Mouse (Mus musculus): ENCODE results near the gene Tstd3. TPM values are rescaled to one million over a fixed set of nuclear protein-coding genes. Genes with fewer than 3 reads are reported as not detected.
"Not testable (repeated sequence)": the region's sequence is repeated elsewhere in the genome, so short reads cannot be mapped to it uniquely, and the experiment has no call there.

The Tstd3 gene
- polyA plus RNA-seq, 1 experiment from 2014 or later = 20.6 TPM

DNA sequence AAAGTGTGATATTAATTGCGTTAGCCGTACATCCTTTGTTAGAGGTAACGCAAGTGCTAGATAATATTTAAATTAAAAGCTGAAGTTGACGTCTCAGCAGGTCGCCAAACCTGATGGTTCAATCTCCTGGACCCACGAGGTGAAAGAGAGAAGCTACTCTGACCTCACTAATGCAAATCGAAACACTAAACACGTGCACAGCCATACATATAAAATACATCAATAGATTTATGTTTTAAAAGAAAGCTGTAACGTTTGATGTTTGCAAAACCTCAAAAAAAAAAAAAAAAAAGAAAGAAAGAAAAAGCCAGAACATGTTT is 9.9 kb upstream of the Tstd3 start:
- peak overlapping the region; percentile 98 for H3K9ac ChIP-seq
- H3K27ac ChIP-seq = peak overlapping the region; percentile 94
- H3K4me3 ChIP-seq = peak overlapping the region; percentile 92
- H3K27me3 ChIP-seq (replicated peaks) = no peaks in the 10 kb centered on the region
- WGBS (ENCODE audit: insufficient replicate concordance) = 3% methylated on average over 9 of the region's 9 CpGs
- no peaks in the 10 kb centered on the region for H3K9me3 ChIP-seq (replicated peaks)
- H3K4me2 ChIP-seq = peak overlapping the region; percentile 72
- H3K4me1 ChIP-seq = peaks cover 50% of the 10 kb centered on the region
- peaks cover 14% of the 10 kb centered on the region for H3K36me3 ChIP-seq
- no peak for ATAC-seq

DNA sequence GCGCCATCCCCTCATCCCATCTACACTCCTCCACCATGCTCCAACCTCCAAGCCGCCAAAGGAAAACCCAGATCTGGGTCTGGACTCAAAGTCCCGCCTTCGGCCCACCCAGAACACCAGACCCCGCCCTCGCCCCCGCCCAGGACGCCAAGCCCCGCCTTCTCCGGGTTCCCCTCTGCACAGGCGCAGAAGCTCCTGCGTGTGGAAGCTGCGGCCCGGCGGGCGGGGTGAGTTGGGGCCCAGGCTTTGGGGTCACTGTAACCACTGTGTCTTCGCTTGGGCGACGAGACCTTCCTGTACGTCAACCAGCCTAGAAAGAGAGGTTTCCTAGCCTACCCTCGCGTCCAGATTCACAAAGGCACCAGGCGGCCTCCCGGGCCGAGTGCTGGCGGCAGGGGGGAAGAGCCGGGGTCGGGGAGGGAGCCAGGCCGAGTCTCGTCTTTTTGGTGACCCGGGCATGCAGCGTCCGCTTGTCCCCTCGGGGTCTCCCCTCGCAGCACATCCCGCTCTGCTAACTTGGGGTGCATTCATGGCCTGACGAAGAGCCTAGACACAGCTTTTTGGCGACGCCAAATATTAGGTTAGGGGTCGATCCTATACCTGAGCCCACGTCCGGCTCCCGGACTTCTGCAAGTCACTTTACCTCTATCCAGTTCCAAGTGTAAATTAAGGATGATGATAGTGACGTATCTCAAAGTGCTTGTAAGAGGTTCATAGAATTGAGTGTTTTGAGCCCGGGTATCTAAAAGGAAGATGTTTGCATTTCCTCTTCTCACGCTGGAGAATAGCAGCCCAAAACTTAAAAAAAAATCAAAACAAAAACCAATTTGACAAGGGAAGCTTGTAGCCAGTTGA is 9.3 kb upstream of the Tstd3 start:
- Histone ChIP-seq H3K27me3 (replicated peaks) (no peaks in the 10 kb centered on the region), H3K9ac (peak overlapping the region; percentile 98), H3K27ac (peak overlapping the region; percentile 94), H3K4me1 (peaks cover 44% of the 10 kb centered on the region), H3K4me3 (peak overlapping the region; percentile 92), H3K4me2 (peak overlapping the region; percentile 72), H3K36me3 (peaks cover 8% of the 10 kb centered on the region), H3K9me3 (replicated peaks) (no peaks in the 10 kb centered on the region)
- WGBS (ENCODE audit: insufficient replicate concordance) = under 1% methylated on average over 46 of the region's 46 CpGs
- ATAC-seq = peak; percentile 92

DNA sequence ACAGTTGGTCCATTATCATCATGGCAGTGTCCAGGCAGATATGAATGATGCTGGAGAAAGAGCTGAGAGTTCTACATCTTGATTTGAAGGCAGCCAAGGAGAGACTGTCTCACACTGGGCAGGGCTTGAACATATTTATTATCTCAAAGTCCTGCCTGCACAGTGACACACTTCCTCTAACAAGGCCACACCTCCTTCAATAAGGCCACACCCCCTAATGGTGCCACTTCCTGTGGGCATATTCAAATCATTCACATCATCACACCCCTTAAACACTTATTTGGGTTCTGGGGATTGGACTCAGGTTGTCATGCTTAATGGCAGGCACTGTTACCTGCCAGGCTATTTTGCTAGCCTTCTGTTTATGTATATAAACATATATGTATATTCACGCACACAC is 5.3 kb upstream of the Tstd3 start:
- H3K27ac ChIP-seq = no peak overlapping the region
- no peaks in the 10 kb centered on the region for H3K27me3 ChIP-seq (replicated peaks)
- no peaks in the 10 kb centered on the region for H3K9me3 ChIP-seq (replicated peaks)
- peaks cover 9% of the 10 kb centered on the region for H3K4me1 ChIP-seq
- no peak overlapping the region for H3K4me3 ChIP-seq
- 96% methylated on average over 1 of the region's 1 CpGs for WGBS (ENCODE audit: insufficient replicate concordance)
- H3K9ac ChIP-seq = no peak overlapping the region
- no peak for ATAC-seq
- no peaks in the 10 kb centered on the region for H3K36me3 ChIP-seq
- H3K4me2 ChIP-seq = no peak overlapping the region

DNA sequence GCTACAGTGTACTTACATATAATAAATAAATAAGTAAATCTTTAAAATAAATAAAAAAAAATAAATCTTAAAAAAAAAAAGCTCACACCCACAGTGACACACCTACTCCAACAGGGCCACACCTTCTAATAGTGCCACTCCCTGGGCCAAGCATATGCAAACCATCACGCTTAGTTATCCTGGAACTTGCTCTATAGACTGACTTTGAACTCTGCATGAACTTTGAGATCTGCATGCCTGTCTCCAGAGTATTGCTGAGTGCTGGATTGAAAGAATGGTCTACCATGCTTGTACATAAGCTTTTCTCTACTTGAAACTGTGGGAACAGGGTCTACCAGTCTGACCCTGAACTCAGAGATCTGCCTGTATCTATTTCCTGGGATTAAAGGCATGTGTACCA is 4.1 kb upstream of the Tstd3 start:
- Histone ChIP-seq H3K4me1 (peaks cover 11% of the 10 kb centered on the region), H3K4me3 (no peak overlapping the region), H3K27ac (no peak overlapping the region), H3K4me2 (no peak overlapping the region), H3K27me3 (replicated peaks) (no peaks in the 10 kb centered on the region), H3K9ac (no peak overlapping the region), H3K9me3 (replicated peaks) (no peaks in the 10 kb centered on the region), H3K36me3 (no peaks in the 10 kb centered on the region)
- ATAC-seq = no peak
- 75% methylated on average over 1 of the region's 1 CpGs for WGBS (ENCODE audit: insufficient replicate concordance)

DNA sequence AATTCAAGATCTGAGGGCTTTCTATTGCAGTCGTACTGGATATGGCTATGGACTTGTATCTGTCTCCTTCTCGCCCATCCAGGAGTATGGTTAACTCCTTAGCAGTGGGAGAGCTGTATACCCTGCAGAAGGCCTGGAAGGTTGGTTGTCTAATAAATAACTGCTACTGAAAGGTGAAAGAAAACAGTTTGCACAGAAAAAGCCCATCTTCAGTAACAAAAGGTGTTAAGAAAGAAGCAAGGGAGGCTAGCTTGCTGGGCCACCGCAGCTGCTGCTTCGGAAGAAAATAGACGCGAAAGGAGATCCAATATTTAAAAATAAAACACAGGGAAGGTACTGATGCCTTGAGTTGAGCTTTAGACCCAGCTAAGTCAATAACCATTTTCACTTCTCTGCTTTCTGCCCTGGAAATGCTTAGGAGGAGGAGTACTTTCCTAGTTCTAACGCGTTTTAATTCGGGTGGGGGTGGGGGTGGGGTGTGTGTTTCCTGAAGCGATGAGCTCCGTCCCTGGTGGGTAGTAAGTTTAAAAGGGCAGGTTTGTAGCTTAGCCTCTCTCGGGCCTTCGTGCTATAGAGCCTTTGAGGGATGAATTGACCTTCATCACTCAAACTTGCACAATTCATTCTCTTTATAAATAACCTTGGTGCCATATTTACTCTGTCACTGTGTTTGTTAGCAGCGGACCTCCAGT is 695 bp downstream of the Tstd3 start:
- ATAC-seq = peak; percentile 49
- Histone ChIP-seq H3K9me3 (replicated peaks) (no peaks in the 10 kb centered on the region), H3K4me2 (peak overlapping the region; percentile 73), H3K36me3 (no peaks in the 10 kb centered on the region), H3K4me3 (peak overlapping the region; percentile 84), H3K27me3 (replicated peaks) (no peaks in the 10 kb centered on the region), H3K9ac (peak overlapping the region; percentile 85), H3K27ac (peak overlapping the region; percentile 72), H3K4me1 (peaks cover 10% of the 10 kb centered on the region)
- WGBS (ENCODE audit: insufficient replicate concordance) = 21% methylated on average over 14 of the region's 14 CpGs

DNA sequence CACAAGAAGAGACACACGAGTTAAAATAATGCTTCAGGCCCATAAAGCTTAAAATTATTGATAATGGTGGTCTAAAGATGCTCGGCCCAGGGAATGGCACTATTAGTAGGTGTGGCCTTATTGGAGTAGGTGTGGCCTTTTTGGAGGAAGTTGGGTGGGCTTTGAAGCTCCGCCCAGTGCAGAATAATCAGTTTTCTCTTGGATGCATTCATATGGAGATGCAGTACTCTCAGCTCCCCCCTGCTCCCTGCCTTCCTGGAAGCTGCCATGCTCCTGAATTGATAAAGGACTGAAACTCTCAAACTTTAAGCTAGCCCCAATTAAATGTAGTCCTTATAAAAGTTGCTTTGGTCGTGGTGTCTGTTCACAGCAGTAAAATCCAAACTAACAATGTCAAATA is 3.2 kb downstream of the Tstd3 start:
- Histone ChIP-seq H3K9me3 (replicated peaks) (peaks cover 5% of the 10 kb centered on the region; the same call in 1 of the 2 replicates), H3K4me2 (no peak overlapping the region), H3K27ac (no peak overlapping the region), H3K9ac (no peak overlapping the region), H3K4me1 (peaks cover 10% of the 10 kb centered on the region), H3K36me3 (peaks cover 11% of the 10 kb centered on the region), H3K4me3 (no peak overlapping the region), H3K27me3 (replicated peaks) (no peaks in the 10 kb centered on the region)
- no peak for ATAC-seq
- 65% methylated on average over 4 of the region's 4 CpGs for WGBS (ENCODE audit: insufficient replicate concordance)

DNA sequence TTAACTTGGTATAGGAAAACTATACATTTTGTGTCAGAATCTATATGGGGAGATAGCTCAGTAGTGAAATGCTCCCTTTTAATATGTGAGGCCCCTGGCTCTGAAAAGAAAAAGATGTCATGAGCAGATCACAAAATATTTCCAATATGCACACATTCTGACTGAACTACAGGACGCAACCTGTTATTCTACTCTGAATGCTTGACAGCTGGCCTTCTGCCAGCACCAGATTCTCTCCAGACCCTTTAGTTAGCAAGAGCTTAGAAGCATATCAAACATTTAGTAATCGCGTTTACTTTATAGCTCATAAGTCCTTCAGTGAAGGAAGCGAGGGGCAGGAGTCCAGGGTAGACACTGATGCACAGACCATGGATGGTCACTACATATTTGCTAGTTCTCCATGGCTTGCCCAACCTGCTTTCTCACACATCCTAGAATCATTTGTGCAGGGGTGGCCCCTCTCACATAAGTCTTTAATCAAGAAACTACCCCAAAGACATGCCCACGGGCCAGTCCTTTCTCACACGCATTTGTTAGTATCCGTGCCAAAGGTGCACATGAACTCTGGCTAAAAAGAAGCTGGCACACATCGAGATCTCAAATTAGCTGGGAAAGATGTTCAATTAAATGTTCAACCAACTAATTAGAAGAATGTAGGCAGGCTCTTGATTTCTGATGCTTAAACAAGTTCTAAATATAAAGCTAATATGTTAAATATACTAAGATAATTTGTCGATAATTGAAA is 5.4 kb downstream of the Tstd3 start:
- Histone ChIP-seq H3K36me3 (peaks cover 21% of the 10 kb centered on the region), H3K4me3 (no peak overlapping the region), H3K4me2 (no peak overlapping the region), H3K4me1 (peaks cover 10% of the 10 kb centered on the region), H3K9ac (no peak overlapping the region), H3K9me3 (replicated peaks) (peaks cover 6% of the 10 kb centered on the region; the same call in 1 of the 2 replicates), H3K27ac (no peak overlapping the region), H3K27me3 (replicated peaks) (no peaks in the 10 kb centered on the region)
- no peak for ATAC-seq
- 83% methylated on average over 9 of the region's 9 CpGs for WGBS (ENCODE audit: insufficient replicate concordance)

DNA sequence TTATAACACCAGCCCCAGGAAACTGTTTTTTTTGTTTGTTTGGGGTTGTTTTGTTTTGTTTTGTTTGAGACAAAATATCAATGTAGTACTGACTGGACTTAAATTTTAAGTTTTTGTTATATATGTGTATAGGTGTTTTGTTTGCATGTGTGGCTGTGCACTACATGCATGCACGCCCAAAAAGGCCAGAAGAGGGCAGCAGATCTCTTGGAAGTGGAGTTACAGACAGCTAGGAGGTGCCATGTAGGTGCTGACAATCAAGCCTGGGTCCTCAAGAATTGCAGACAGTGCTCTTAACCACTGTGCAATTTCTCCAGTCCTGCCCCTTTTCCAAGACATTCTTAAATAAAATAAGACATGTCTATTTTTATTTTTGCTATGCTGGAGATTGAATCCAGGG is 8.2 kb downstream of the Tstd3 start:
- H3K9ac ChIP-seq = no peak overlapping the region
- H3K4me3 ChIP-seq = no peak overlapping the region
- H3K4me1 ChIP-seq = peaks cover 9% of the 10 kb centered on the region
- no peak for ATAC-seq
- no peak overlapping the region for H3K27ac ChIP-seq
- H3K27me3 ChIP-seq (replicated peaks) = no peaks in the 10 kb centered on the region
- H3K36me3 ChIP-seq = peaks cover 21% of the 10 kb centered on the region
- H3K9me3 ChIP-seq (replicated peaks) = peaks cover 6% of the 10 kb centered on the region; the same call in 1 of the 2 replicates
- WGBS (ENCODE audit: insufficient replicate concordance) = 44% methylated on average over 1 of the region's 1 CpGs
- no peak overlapping the region for H3K4me2 ChIP-seq

DNA sequence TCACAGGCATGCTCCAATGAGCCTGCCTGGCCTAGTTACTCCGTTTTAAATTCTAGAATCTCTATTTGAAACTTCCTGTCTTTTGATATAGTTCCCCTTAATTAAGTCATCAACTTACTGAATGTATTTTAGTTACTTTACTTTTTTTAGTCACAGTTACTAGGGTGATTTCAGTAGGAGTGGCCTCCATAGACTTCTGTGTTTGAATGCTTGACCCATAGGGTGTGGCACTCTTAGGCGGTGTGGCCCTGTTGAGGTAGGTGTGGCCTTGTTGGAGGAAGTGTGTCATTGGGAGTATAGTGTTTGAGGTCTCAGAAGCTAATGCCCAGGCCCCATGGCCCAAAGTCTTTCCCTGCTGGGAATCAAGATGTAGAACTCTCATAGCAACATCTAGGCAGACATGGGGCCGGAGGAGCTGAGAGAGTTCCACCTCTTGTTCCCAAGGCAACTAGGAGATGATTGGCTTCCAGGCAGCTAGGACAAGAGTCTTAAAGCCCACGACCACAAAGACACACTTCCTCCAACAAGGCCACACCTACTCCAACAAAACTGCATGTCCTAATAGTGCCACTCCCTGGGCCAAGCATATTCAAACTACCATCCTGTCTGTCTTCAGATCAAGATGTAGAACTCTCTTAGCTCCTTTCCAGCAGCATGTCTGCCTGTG is 11.8 kb downstream of the Tstd3 start:
- H3K4me3 ChIP-seq = no peak overlapping the region
- H3K4me1 ChIP-seq = peaks cover 9% of the 10 kb centered on the region
- H3K9ac ChIP-seq = no peak overlapping the region
- peaks cover 6% of the 10 kb centered on the region; the same call in 1 of the 2 replicates for H3K9me3 ChIP-seq (replicated peaks)
- 44% methylated on average over 4 of the region's 4 CpGs for WGBS (ENCODE audit: insufficient replicate concordance)
- peak; percentile 90 for ATAC-seq
- no peak overlapping the region for H3K4me2 ChIP-seq
- peaks cover 24% of the 10 kb centered on the region for H3K36me3 ChIP-seq
- no peaks in the 10 kb centered on the region for H3K27me3 ChIP-seq (replicated peaks)
- no peak overlapping the region for H3K27ac ChIP-seq

DNA sequence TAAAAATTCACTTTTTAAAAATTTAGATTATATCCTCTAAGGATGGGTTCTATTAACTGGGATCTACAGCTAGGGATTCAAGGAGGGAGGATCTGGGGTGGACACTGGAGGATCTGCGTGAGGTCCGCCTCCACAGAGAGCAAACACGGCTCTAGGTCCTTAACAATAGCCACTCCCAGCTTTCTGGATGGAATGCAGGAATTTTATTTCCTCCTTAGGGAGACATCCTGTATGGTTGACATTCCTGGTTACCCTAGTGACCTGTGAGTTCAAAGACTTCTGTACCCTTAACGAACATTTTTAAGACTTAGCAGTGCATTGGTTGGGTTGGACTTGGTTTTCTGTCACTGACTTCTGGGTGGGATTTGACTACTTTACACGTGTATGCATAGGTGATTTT is 21.3 kb downstream of the Tstd3 start:
- Histone ChIP-seq H3K4me2 (no peak overlapping the region), H3K9ac (no peak overlapping the region), H3K27ac (no peak overlapping the region), H3K27me3 (replicated peaks) (no peaks in the 10 kb centered on the region), H3K4me1 (no peaks in the 10 kb centered on the region), H3K9me3 (replicated peaks) (no peaks in the 10 kb centered on the region), H3K36me3 (peaks cover 28% of the 10 kb centered on the region), H3K4me3 (no peak overlapping the region)
- WGBS (ENCODE audit: insufficient replicate concordance) = 80% methylated on average over 5 of the region's 5 CpGs
- no peak for ATAC-seq

DNA sequence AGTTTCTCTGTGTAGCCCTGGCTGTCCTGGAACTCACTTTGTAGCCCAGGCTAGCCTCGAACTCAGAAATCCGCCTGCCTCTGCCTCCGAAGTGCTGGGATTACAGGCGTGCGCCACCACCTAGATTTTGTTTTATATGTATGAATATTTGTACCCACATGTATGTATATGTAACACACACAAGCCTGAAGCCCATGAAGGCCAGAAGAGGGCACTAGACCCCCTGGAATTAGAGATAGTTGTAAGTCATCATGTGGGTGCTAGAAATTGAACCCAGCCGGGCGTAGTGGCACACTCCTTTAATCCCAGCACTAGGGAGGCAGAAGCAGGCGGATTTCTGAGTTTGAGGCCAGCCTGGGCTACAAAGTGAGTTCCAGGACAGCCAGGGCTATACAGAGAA is 22.9 kb downstream of the Tstd3 start:
- not testable (repeated sequence) for H3K27ac ChIP-seq; H3K4me2 ChIP-seq; ATAC-seq; H3K9me3 ChIP-seq (replicated peaks); H3K4me1 ChIP-seq; H3K4me3 ChIP-seq; H3K9ac ChIP-seq; H3K27me3 ChIP-seq (replicated peaks)
- WGBS (ENCODE audit: insufficient replicate concordance) = 90% methylated on average over 8 of the region's 8 CpGs
- peaks cover 28% of the 10 kb centered on the region for H3K36me3 ChIP-seq
